Mouse (Mus musculus): ENCODE data around the gene Gm20721. TPM values are rescaled to one million over a fixed set of nuclear protein-coding genes. Genes with fewer than 3 reads are reported as not detected.
A peak's percentile ranks its signal among the peaks of the same experiment; 100 is the strongest.
"Not testable (repeated sequence)": the region's sequence is repeated elsewhere in the genome, so short reads cannot be mapped to it uniquely, and the experiment has no call there.

The Gm20721 gene
- polyA plus RNA-seq, 1 experiment from 2014 or later: 8.6 TPM

- no peaks in the 10 kb centered on the region for H3K36me3 ChIP-seq (ENCODE audit: control insufficient read depth, insufficient read depth, low read length)
- peak overlapping the region; percentile 82 for H3K4me2 ChIP-seq
- peaks cover 11% of the 10 kb centered on the region for H3K4me1 ChIP-seq (ENCODE audit: control insufficient read depth, insufficient read depth, low read length)
- peak overlapping the region; percentile 70 for H3K9ac ChIP-seq (ENCODE audit: low read depth, low read length)
- peak overlapping the region; percentile 97 for H3K4me3 ChIP-seq (ENCODE audit: low read depth, low read length)
- 57% methylated on average over 64 of the region's 64 CpGs for WGBS (ENCODE audit: insufficient replicate concordance)
- H3K27me3 ChIP-seq (ENCODE audit: control insufficient read depth, insufficient read depth, low read length): no peaks in the 10 kb centered on the region
- H3K27ac ChIP-seq (ENCODE audit: low read depth, low read length): no peak overlapping the region
- H3K9me3 ChIP-seq (replicated peaks; ENCODE audit: control insufficient read depth, low read length): no peaks in the 10 kb centered on the region
- peak; percentile 27; the same call in 1 of the 2 replicates for ATAC-seq (replicated peaks; ENCODE audit: insufficient number of reproducible peaks, low FRiP score, low TSS enrichment)
These were observed 19.1 kb downstream of the Gm20721 start for GRCm38 (mm10) chr2:174327295-174327981.

GRCm38 (mm10) chr2:174326481-174326880, 20.0 kb downstream of the Gm20721 start:
- Histone ChIP-seq H3K36me3 (ENCODE audit: control insufficient read depth, insufficient read depth, low read length) (no peaks in the 10 kb centered on the region), H3K4me3 (ENCODE audit: low read depth, low read length) (peak overlapping the region; percentile 97), H3K4me2 (peak overlapping the region; percentile 82), H3K9me3 (replicated peaks; ENCODE audit: control insufficient read depth, low read length) (no peaks in the 10 kb centered on the region), H3K9ac (ENCODE audit: low read depth, low read length) (peak overlapping the region; percentile 36; the same call in 1 of the 2 replicates), H3K4me1 (ENCODE audit: control insufficient read depth, insufficient read depth, low read length) (peaks cover 5% of the 10 kb centered on the region), H3K27ac (ENCODE audit: low read depth, low read length) (no peak overlapping the region), H3K27me3 (ENCODE audit: control insufficient read depth, insufficient read depth, low read length) (no peaks in the 10 kb centered on the region)
- ATAC-seq (replicated peaks; ENCODE audit: insufficient number of reproducible peaks, low FRiP score, low TSS enrichment): no peak
- 69% methylated on average over 8 of the region's 8 CpGs for WGBS (ENCODE audit: insufficient replicate concordance)

GRCm38 (mm10) chr2:174325989-174326388, 20.5 kb downstream of the Gm20721 start:
- H3K9ac ChIP-seq (ENCODE audit: low read depth, low read length): no peak overlapping the region
- no peak overlapping the region for H3K27ac ChIP-seq (ENCODE audit: low read depth, low read length)
- H3K4me1 ChIP-seq (ENCODE audit: control insufficient read depth, insufficient read depth, low read length): peaks cover 5% of the 10 kb centered on the region
- no peak overlapping the region for H3K4me3 ChIP-seq (ENCODE audit: low read depth, low read length)
- H3K27me3 ChIP-seq (ENCODE audit: control insufficient read depth, insufficient read depth, low read length): no peaks in the 10 kb centered on the region
- ATAC-seq (replicated peaks; ENCODE audit: insufficient number of reproducible peaks, low FRiP score, low TSS enrichment): no peak
- 69% methylated on average over 4 of the region's 4 CpGs for WGBS (ENCODE audit: insufficient replicate concordance)
- H3K4me2 ChIP-seq: no peak overlapping the region
- H3K36me3 ChIP-seq (ENCODE audit: control insufficient read depth, insufficient read depth, low read length): no peaks in the 10 kb centered on the region
- no peaks in the 10 kb centered on the region for H3K9me3 ChIP-seq (replicated peaks; ENCODE audit: control insufficient read depth, low read length)

- H3K9me3 ChIP-seq (replicated peaks; ENCODE audit: control insufficient read depth, low read length): no peaks in the 10 kb centered on the region
- no peaks in the 10 kb centered on the region for H3K4me1 ChIP-seq (ENCODE audit: control insufficient read depth, insufficient read depth, low read length)
- 85% methylated on average over 9 of the region's 9 CpGs for WGBS (ENCODE audit: insufficient replicate concordance)
- no peaks in the 10 kb centered on the region for H3K27me3 ChIP-seq (ENCODE audit: control insufficient read depth, insufficient read depth, low read length)
- no peaks in the 10 kb centered on the region for H3K36me3 ChIP-seq (ENCODE audit: control insufficient read depth, insufficient read depth, low read length)
- no peak overlapping the region for H3K4me3 ChIP-seq (ENCODE audit: low read depth, low read length)
- H3K27ac ChIP-seq (ENCODE audit: low read depth, low read length): no peak overlapping the region
- no peak overlapping the region for H3K9ac ChIP-seq (ENCODE audit: low read depth, low read length)
- H3K4me2 ChIP-seq: no peak overlapping the region
- no peak for ATAC-seq (replicated peaks; ENCODE audit: insufficient number of reproducible peaks, low FRiP score, low TSS enrichment)
These were observed 29.9 kb downstream of the Gm20721 start for GRCm38 (mm10) chr2:174316661-174317060.

GRCm38 (mm10) chr2:174315445-174315844, 31.1 kb downstream of the Gm20721 start:
- H3K27me3 ChIP-seq (ENCODE audit: control insufficient read depth, insufficient read depth, low read length); H3K27ac ChIP-seq (ENCODE audit: low read depth, low read length); H3K4me2 ChIP-seq; H3K9me3 ChIP-seq (replicated peaks; ENCODE audit: control insufficient read depth, low read length); ATAC-seq (replicated peaks; ENCODE audit: insufficient number of reproducible peaks, low FRiP score, low TSS enrichment); H3K36me3 ChIP-seq (ENCODE audit: control insufficient read depth, insufficient read depth, low read length); H3K4me3 ChIP-seq (ENCODE audit: low read depth, low read length); H3K9ac ChIP-seq (ENCODE audit: low read depth, low read length); H3K4me1 ChIP-seq (ENCODE audit: control insufficient read depth, insufficient read depth, low read length): not testable (repeated sequence)

- H3K36me3 ChIP-seq (ENCODE audit: control insufficient read depth, insufficient read depth, low read length): no peaks in the 10 kb centered on the region
- no peak overlapping the region for H3K27ac ChIP-seq (ENCODE audit: low read depth, low read length)
- ATAC-seq (replicated peaks; ENCODE audit: insufficient number of reproducible peaks, low FRiP score, low TSS enrichment): no peak; the same call in 1 of the 2 replicates
- no peak overlapping the region for H3K4me3 ChIP-seq (ENCODE audit: low read depth, low read length)
- no peaks in the 10 kb centered on the region for H3K9me3 ChIP-seq (replicated peaks; ENCODE audit: control insufficient read depth, low read length)
- H3K4me1 ChIP-seq (ENCODE audit: control insufficient read depth, insufficient read depth, low read length): no peaks in the 10 kb centered on the region
- WGBS (ENCODE audit: insufficient replicate concordance): 61% methylated on average over 2 of the region's 2 CpGs
- H3K4me2 ChIP-seq: no peak overlapping the region
- H3K27me3 ChIP-seq (ENCODE audit: control insufficient read depth, insufficient read depth, low read length): no peaks in the 10 kb centered on the region
- no peak overlapping the region for H3K9ac ChIP-seq (ENCODE audit: low read depth, low read length)
These were observed 33.9 kb downstream of the Gm20721 start for GRCm38 (mm10) chr2:174312661-174313060.

GRCm38 (mm10) chr2:174312118-174312647, 34.3 kb downstream of the Gm20721 start:
- Histone ChIP-seq H3K4me3 (ENCODE audit: low read depth, low read length) (no peak overlapping the region), H3K27ac (ENCODE audit: low read depth, low read length) (no peak overlapping the region), H3K4me1 (ENCODE audit: control insufficient read depth, insufficient read depth, low read length) (no peaks in the 10 kb centered on the region), H3K9ac (ENCODE audit: low read depth, low read length) (no peak overlapping the region), H3K27me3 (ENCODE audit: control insufficient read depth, insufficient read depth, low read length) (no peaks in the 10 kb centered on the region), H3K36me3 (ENCODE audit: control insufficient read depth, insufficient read depth, low read length) (no peaks in the 10 kb centered on the region), H3K9me3 (replicated peaks; ENCODE audit: control insufficient read depth, low read length) (no peaks in the 10 kb centered on the region), H3K4me2 (no peak overlapping the region)
- ATAC-seq (replicated peaks; ENCODE audit: insufficient number of reproducible peaks, low FRiP score, low TSS enrichment): no peak; the same call in 1 of the 2 replicates
- WGBS (ENCODE audit: insufficient replicate concordance): 37% methylated on average over 4 of the region's 4 CpGs

- no peak for ATAC-seq (replicated peaks; ENCODE audit: insufficient number of reproducible peaks, low FRiP score, low TSS enrichment)
- WGBS (ENCODE audit: insufficient replicate concordance): 71% methylated on average over 1 of the region's 1 CpGs
- no peak overlapping the region for H3K4me3 ChIP-seq (ENCODE audit: low read depth, low read length)
- H3K4me1 ChIP-seq (ENCODE audit: control insufficient read depth, insufficient read depth, low read length): no peaks in the 10 kb centered on the region
- H3K36me3 ChIP-seq (ENCODE audit: control insufficient read depth, insufficient read depth, low read length): no peaks in the 10 kb centered on the region
- H3K4me2 ChIP-seq: no peak overlapping the region
- H3K9me3 ChIP-seq (replicated peaks; ENCODE audit: control insufficient read depth, low read length): no peaks in the 10 kb centered on the region
- H3K27ac ChIP-seq (ENCODE audit: low read depth, low read length): no peak overlapping the region
- no peak overlapping the region for H3K9ac ChIP-seq (ENCODE audit: low read depth, low read length)
- H3K27me3 ChIP-seq (ENCODE audit: control insufficient read depth, insufficient read depth, low read length): no peaks in the 10 kb centered on the region
These were observed 34.9 kb downstream of the Gm20721 start for GRCm38 (mm10) chr2:174311613-174312012.

All from heart, embryonic 11.5 days (tissue).